Mouse (Mus musculus) neural tube, embryonic 15.5 days (tissue): ENCODE measurements at regions not wholly inside any gene's neighbourhood (a gene's known extent, or its start where the extent isn't known, plus 50 kb on each side); places are given as distances from the start of the nearest gene placed in this dataset.

Experiments
- ATAC-seq: fragments of 200-750 bp; cut with Nextera tagmentation; 2 replicates; pipeline ENCODE4 v1.8.0; 2017; ENCODE audit warnings: mild to moderate bottlenecking, moderate TSS enrichment, moderate library complexity; ENCODE audit not compliant: low FRiP score
- H3K27ac ChIP-seq: fragments of 300-500 bp; sonication (generic); replicated peaks from 2 replicates; pipeline ENCODE4 v1.5.1; 2015; ENCODE audit warnings: mild to moderate bottlenecking, inconsistent platforms
- H3K27me3 ChIP-seq: fragments of 300-500 bp; sonication (generic); replicated peaks from 2 replicates; pipeline ENCODE4 v1.6.1; 2015; ENCODE audit warnings: inconsistent platforms
- H3K36me3 ChIP-seq: fragments of 300-500 bp; sonication (generic); 2 replicates; pipeline ENCODE4 v1.6.1; 2015; ENCODE audit warnings: inconsistent platforms
- H3K4me1 ChIP-seq: fragments of 300-500 bp; sonication (generic); 2 replicates; pipeline ENCODE4 v1.6.1; 2015; ENCODE audit warnings: inconsistent platforms
- H3K4me2 ChIP-seq: fragments of 300-500 bp; sonication (generic); 2 replicates; pipeline ENCODE4 v1.6.1; 2015; ENCODE audit warnings: inconsistent platforms, mild to moderate bottlenecking, moderate library complexity
- H3K4me3 ChIP-seq: fragments of 300-500 bp; sonication (generic); replicated peaks from 2 replicates; pipeline ENCODE4 v1.5.1; 2015; ENCODE audit warnings: mild to moderate bottlenecking, inconsistent platforms
- H3K9ac ChIP-seq: fragments of 300-500 bp; sonication (generic); replicated peaks from 2 replicates; pipeline ENCODE4 v1.6.1; 2015; ENCODE audit warnings: mild to moderate bottlenecking, inconsistent platforms
- H3K9me3 ChIP-seq: fragments of 300-500 bp; sonication (generic); replicated peaks from 2 replicates; pipeline ENCODE4 v1.6.1; 2016; ENCODE audit warnings: inconsistent platforms
- whole genome bisulfite sequencing: fragments of 180-500 bp; shearing (Covaris S2); methylation state at CpG from one replicate; pipeline ENCODE4 v1.1.7; 2015; ENCODE audit warnings: mixed read lengths; 5-methylcytosine and 5-hydroxymethylcytosine counted together

GRCm38 (mm10) chr14:24900501-24901179, 413.7 kb downstream of the Rps24 start:
- WGBS = 67% methylated on average over 13 of the region's 13 CpGs

GRCm38 (mm10) chr14:24901726-24902125, 414.8 kb downstream of the Rps24 start:
- ATAC-seq = no peak
- 74% methylated on average over 7 of the region's 7 CpGs for WGBS

More at GRCm38 (mm10) chr14:24900501-24901179, 413.7 kb downstream of the Rps24 start:
- no peak overlapping the region for H3K9ac ChIP-seq
- H3K36me3 ChIP-seq = no peaks in the 10 kb centered on the region
- no peaks in the 10 kb centered on the region for H3K27me3 ChIP-seq
- no peak overlapping the region for H3K4me3 ChIP-seq
- H3K4me1 ChIP-seq = peaks cover 6% of the 10 kb centered on the region
- no peak overlapping the region for H3K4me2 ChIP-seq
- H3K27ac ChIP-seq = no peak overlapping the region; the same call in 1 of the 2 replicates
- 0 out of 2 replicates have a peak, but pooled peaks cover 3% of the 10 kb centered on the region for H3K9me3 ChIP-seq
- ATAC-seq = no peak

GRCm38 (mm10) chr14:24902870-24903269, 415.9 kb downstream of the Rps24 start:
- Histone ChIP-seq H3K27me3 (no peaks in the 10 kb centered on the region), H3K4me1 (peaks cover 6% of the 10 kb centered on the region), H3K4me2 (no peak overlapping the region), H3K4me3 (no peak overlapping the region), H3K27ac (no peak overlapping the region), H3K9ac (no peak overlapping the region), H3K9me3 (no peaks in the 10 kb centered on the region), H3K36me3 (no peaks in the 10 kb centered on the region)
- no peak for ATAC-seq
- WGBS = 12% methylated on average over 3 of the region's 4 CpGs

More at GRCm38 (mm10) chr14:24901726-24902125, 414.8 kb downstream of the Rps24 start:
- H3K4me1 ChIP-seq = peaks cover 6% of the 10 kb centered on the region
- H3K4me3 ChIP-seq = no peak overlapping the region
- H3K9me3 ChIP-seq = 0 out of 2 replicates have a peak, but pooled peaks cover under 1% of the 10 kb centered on the region
- no peak overlapping the region for H3K9ac ChIP-seq
- no peaks in the 10 kb centered on the region for H3K36me3 ChIP-seq
- H3K27ac ChIP-seq = no peak overlapping the region
- no peaks in the 10 kb centered on the region for H3K27me3 ChIP-seq
- H3K4me2 ChIP-seq = no peak overlapping the region

- no peak for ATAC-seq
- 80% methylated on average over 6 of the region's 6 CpGs for WGBS
- H3K36me3 ChIP-seq = no peaks in the 10 kb centered on the region
- H3K9me3 ChIP-seq = no peaks in the 10 kb centered on the region
- peaks cover 6% of the 10 kb centered on the region for H3K4me1 ChIP-seq
- no peak overlapping the region for H3K4me3 ChIP-seq
- no peak overlapping the region for H3K9ac ChIP-seq
- H3K27me3 ChIP-seq = no peaks in the 10 kb centered on the region
- no peak overlapping the region for H3K27ac ChIP-seq
- no peak overlapping the region for H3K4me2 ChIP-seq
Observed at GRCm38 (mm10) chr14:24904712-24905111, 417.8 kb downstream of the Rps24 start.

- Histone ChIP-seq H3K9me3 (no peaks in the 10 kb centered on the region), H3K27me3 (no peaks in the 10 kb centered on the region), H3K36me3 (no peaks in the 10 kb centered on the region), H3K4me2 (no peak overlapping the region), H3K27ac (no peak overlapping the region), H3K4me3 (no peak overlapping the region), H3K9ac (no peak overlapping the region), H3K4me1 (no peaks in the 10 kb centered on the region)
- WGBS = 86% methylated on average over 7 of the region's 7 CpGs
- no peak for ATAC-seq
Observed at GRCm38 (mm10) chr14:24906916-24907315, 420.0 kb downstream of the Rps24 start.

GRCm38 (mm10) chr14:24908377-24908776, 421.5 kb downstream of the Rps24 start:
- no peak overlapping the region for H3K9ac ChIP-seq
- 84% methylated on average over 4 of the region's 4 CpGs for WGBS
- no peaks in the 10 kb centered on the region for H3K4me1 ChIP-seq
- no peaks in the 10 kb centered on the region for H3K36me3 ChIP-seq
- H3K4me3 ChIP-seq = no peak overlapping the region
- no peak overlapping the region for H3K27ac ChIP-seq
- H3K27me3 ChIP-seq = no peaks in the 10 kb centered on the region
- ATAC-seq = no peak
- no peak overlapping the region for H3K4me2 ChIP-seq
- no peaks in the 10 kb centered on the region for H3K9me3 ChIP-seq

- no peak overlapping the region for H3K9ac ChIP-seq
- WGBS = 64% methylated on average over 6 of the region's 6 CpGs
- no peaks in the 10 kb centered on the region for H3K36me3 ChIP-seq
- no peak overlapping the region for H3K4me2 ChIP-seq
- no peaks in the 10 kb centered on the region for H3K4me1 ChIP-seq
- no peak for ATAC-seq
- H3K27ac ChIP-seq = no peak overlapping the region
- H3K27me3 ChIP-seq = no peaks in the 10 kb centered on the region
- H3K4me3 ChIP-seq = no peak overlapping the region
- H3K9me3 ChIP-seq = no peaks in the 10 kb centered on the region
Observed at GRCm38 (mm10) chr14:24911621-24912020, 424.7 kb downstream of the Rps24 start.

- 92% methylated on average over 3 of the region's 3 CpGs for WGBS
- Histone ChIP-seq H3K36me3 (no peaks in the 10 kb centered on the region), H3K4me3 (no peak overlapping the region), H3K9me3 (no peaks in the 10 kb centered on the region), H3K27me3 (no peaks in the 10 kb centered on the region), H3K27ac (no peak overlapping the region), H3K9ac (no peak overlapping the region), H3K4me1 (no peaks in the 10 kb centered on the region), H3K4me2 (no peak overlapping the region)
- no peak for ATAC-seq
Observed at GRCm38 (mm10) chr14:24919056-24919455, 432.1 kb downstream of the Rps24 start.

- no peak for ATAC-seq
- no peaks in the 10 kb centered on the region for H3K9me3 ChIP-seq
- H3K4me2 ChIP-seq = no peak overlapping the region
- H3K36me3 ChIP-seq = no peaks in the 10 kb centered on the region
- H3K27me3 ChIP-seq = no peaks in the 10 kb centered on the region
- no peak overlapping the region for H3K27ac ChIP-seq
- WGBS = 46% methylated on average over 10 of the region's 10 CpGs
- H3K4me1 ChIP-seq = peaks cover 11% of the 10 kb centered on the region
- no peak overlapping the region for H3K4me3 ChIP-seq
- H3K9ac ChIP-seq = no peak overlapping the region
Observed at GRCm38 (mm10) chr14:24922006-24922405, 435.1 kb downstream of the Rps24 start.

GRCm38 (mm10) chr14:24924561-24924960, 437.6 kb downstream of the Rps24 start:
- no peaks in the 10 kb centered on the region for H3K36me3 ChIP-seq
- no peak overlapping the region for H3K27ac ChIP-seq
- no peak overlapping the region for H3K4me2 ChIP-seq
- no peak for ATAC-seq
- WGBS = 61% methylated on average over 3 of the region's 3 CpGs
- no peak overlapping the region for H3K9ac ChIP-seq
- H3K4me1 ChIP-seq = peaks cover 17% of the 10 kb centered on the region
- H3K9me3 ChIP-seq = no peaks in the 10 kb centered on the region
- no peak overlapping the region for H3K4me3 ChIP-seq
- no peaks in the 10 kb centered on the region for H3K27me3 ChIP-seq

GRCm38 (mm10) chr14:24926086-24927048, 439.4 kb downstream of the Rps24 start:
- 42% methylated on average over 11 of the region's 11 CpGs for WGBS
- Histone ChIP-seq H3K4me3 (no peak overlapping the region), H3K4me2 (no peak overlapping the region), H3K9ac (no peak overlapping the region), H3K9me3 (no peaks in the 10 kb centered on the region), H3K4me1 (peaks cover 17% of the 10 kb centered on the region), H3K27me3 (no peaks in the 10 kb centered on the region), H3K36me3 (no peaks in the 10 kb centered on the region), H3K27ac (0 out of 2 replicates have a peak overlapping the region, but pooled peaks have one; percentile 48)
- 0 out of 2 replicates have a peak, but pooled peaks have one; percentile 57 for ATAC-seq
